Mouse (Mus musculus) 3134 (cell line): Measurements from ENCODE around the gene Atl3.

ENCODE experiments used
- DNase-seq: peaks from one replicate; pipeline ENCODE4 v3.0.0-alpha.2; 2011; ENCODE audit warnings: low spot score; ENCODE audit not compliant: insufficient read length; ENCODE audit errors: extremely low read depth

Gene Atl3

DNA sequence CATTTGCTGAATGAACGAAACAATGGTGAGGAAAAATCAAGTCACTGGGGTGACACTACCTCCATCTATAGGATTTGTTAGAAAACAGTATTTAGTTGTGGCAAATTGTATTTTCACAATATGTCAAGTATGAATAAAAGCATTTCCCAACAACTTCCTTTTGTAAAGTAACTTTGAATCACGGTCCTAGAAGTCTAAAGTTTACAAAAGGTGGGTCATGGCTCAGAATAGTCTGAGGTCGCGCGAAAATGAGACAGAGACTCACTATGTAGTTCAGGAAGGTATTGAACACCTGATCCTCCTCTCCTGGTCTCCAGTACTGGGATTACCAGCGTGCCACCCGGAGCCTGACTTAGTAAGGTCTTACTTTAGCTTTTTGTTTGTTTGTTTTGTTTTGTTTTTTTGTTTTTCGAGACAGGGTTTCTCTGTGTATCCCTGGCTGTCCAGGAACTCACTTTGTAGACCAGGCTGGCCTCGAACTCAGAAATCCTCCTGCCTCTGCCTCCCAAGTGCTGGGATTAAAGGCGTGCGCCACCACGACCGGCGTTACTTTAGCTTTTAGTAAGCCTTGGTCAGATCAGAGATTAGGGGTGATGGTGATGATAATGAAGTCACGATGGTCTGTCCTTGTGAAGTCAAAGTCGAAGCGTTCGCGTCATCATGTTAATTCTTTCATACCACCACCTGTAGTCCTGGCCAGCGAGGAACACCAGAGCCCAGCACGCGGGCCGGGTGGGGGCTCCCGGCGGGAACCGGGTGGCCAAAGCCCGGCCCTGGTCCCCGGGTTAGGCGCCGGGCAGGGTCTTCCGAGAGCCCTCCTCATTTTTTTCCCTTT lies at the start of gene Atl3:
Atl3 (plus strand) TSS at position 689 of the 835 bp plus-strand sequence.
- no peak for DNase-seq

DNA sequence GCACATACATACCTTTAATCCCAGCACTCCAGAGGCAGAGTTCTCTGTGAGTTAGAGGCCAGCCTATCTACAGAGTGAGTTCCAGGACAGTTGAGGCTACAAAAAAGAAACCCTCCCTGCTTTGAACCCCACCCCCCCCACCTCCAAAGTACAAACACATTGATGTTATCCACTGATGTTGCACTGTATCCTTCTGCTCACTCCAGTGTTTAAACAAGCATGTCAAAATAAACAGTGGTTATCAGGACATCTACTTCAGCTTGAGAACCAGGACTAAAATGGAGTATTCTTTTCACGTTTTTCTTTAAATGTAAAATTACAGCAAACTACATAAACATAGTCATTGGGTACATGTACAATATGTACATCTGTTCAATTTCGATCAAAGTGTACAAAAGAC lies 48.7 kb upstream of the Atl3 start:
- DNase-seq, result no peak

DNA sequence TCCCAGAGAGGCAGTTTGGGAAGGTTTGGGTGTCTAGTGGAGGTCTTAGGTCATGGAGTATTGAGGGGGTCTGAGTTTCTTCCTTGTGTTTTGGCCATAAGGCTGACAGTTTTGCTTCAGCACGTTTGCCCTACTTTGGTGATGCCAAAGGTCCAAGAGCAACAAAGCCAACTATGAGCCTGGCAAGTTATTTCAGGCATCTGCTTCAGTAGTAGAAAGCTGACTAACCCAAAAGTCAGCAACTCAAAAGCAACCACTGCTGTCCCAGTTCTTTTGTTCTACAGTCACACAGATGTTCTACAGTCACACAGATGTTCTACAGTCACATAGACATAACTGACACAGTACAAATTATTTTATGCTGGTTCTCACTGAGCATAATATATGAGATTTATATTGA lies 48.2 kb upstream of the Atl3 start:
- no peak for DNase-seq

- DNase-seq, result no peak
Observed at GRCm38 (mm10) chr19:7456803-7457202, 37.0 kb upstream of the Atl3 start.

DNA sequence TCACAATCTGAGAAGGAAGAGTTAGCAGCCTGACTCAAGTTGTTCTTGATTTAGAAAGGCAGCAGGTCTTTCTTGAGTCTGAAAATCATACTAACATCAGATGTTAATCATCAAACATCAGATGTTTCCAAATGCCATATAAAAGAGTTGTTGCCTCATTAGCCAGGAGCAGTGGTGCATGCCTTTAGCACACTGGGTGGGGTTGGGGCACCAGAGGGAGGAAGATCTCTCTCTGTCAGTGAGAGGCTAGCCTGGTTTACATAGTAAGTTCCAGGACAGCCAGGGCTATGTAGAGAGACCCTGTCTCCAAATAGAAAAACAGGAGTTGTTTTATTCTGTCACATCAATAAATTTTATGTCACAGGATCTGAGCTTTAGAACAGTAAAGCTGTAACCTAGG lies 34.9 kb upstream of the Atl3 start:
- DNase-seq, result no peak

DNA sequence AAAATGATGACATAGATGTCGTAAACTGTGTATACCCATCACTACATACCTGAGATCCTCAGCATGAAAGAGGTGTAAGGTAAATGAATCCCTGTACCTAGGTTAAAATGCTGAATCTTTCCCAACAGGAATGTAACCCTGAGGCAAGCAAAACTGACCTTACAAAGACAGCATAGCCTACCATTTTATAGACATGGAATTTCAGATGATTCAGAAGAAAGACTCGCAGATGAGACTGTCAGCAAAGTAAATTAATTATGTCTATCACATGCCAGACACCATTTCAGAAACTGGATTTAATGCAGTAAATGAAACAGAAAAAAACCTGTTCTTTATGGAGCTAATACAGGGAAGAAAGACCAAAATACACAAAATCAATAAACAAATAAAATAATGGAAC lies 34.5 kb upstream of the Atl3 start:
- DNase-seq, result no peak

DNA sequence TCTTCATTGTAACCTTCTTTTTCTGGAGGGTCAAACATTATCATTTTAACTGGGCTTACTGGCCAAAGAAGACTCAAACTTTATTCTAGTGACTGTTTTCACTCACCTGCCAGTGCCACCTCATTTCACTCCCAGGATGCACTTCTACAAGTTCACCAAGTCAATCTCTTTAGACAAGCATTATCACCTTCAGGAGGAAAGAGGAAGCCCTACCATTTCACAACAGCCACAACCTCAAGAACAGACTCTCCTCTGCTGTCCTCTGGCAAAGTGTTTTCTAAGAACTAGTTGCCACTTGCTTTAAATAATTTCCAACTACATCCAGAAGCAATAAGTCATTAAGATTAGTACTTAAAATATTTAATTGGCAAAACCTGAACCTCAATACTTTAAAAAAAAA lies 25.9 kb upstream of the Atl3 start:
- no peak for DNase-seq

DNA sequence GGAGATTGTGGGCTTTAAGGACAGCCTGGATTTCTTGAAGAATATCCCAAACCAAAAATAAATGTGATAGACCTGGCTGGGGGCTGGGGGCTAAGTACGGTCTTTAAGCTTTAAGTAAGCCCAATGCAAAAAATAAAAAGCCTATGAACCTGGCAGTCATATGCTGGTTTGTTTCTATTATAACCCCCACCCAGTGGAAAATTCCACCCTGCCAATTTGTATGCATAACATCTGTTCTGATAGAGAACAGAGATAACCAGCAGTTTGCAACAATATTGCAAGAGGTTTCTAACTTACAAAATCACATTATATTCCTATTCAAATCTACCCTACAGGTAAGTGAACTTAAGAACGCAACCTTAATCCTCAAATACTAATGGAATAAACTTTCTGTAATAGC lies 23.2 kb upstream of the Atl3 start:
- DNase-seq, result no peak

DNA sequence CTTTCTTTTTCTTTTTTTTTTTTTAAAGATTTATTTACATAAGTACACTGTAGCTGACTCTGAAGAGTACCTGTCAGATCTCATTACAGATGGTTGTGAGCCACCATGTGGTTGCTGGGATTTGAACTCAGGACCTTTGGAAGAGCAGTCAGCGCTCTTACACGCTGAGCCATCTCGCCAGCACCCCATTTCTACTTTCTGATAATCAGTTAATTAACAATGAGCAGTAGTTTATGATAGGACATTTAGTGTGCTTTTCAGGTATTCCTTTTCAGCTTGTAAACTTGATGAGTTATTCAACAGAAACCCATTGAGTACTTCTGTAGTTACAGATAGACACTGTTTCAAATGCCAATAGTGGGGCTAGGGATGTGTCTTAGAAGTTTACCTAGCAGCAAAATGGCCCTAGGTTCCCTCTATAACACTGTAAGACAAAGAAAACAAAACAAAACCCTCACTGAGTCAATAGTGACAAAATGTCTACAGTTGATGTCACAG lies 14.0 kb upstream of the Atl3 start:
- no peak for DNase-seq

DNA sequence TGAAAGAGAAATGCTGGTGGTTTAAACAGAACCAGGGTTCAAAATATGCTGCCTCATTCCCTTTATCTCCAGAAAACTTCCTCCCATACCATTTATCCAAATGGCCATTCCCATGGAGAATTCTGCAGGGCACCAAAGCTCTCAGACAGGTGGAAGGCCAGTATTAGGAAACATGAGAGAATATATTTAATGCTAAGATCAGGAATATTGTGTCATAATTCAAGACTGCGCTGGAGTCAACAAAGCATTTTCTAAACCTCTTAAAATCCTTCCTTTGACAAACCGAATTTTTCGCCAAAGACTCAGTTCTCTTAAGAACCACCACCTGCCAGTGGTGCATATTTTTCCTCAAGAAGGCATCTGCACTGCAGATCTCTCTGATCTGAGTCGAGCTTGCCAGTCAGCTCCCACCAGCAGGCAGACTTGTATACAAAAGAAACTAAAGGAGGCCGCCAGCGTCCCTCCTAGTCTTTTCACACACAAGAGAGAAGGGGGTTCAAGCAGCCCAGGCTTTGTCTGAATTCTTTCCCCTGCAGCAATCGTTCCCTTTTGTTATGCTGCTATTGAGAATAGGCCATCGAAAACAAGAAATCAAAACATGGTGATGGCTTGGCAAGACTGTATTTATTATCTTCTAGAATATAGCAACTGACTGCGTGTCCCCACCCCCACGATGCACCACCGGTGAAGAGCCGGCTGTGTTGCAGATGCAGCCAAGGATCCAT lies 12.1 kb upstream of the Atl3 start:
- DNase-seq, result peak; percentile 17

DNA sequence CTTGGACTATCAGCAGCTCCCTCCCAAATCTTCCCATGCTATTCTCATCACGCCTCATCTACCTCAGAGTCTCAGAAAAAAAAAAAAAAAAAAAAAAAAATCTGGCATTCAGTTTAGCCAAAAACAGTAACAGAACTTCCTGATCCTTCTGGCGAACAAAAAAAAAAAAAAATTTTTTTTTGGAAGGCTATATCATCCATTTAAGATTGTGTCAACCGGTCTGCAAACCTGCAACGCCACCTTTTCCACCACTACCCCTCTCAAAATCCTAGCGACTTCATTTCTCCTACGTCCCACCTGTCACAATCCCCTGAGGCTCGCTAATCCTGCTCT lies 11.6 kb upstream of the Atl3 start:
- no peak for DNase-seq

GRCm38 (mm10) chr19:7482599-7483511 lies 11.0 kb upstream of the Atl3 start, which contains the start of gene Rtn3:
Gene Rtn3, minus strand, starts transcription at chr19:7483281.
- DNase-seq, result peak; percentile 99

DNA sequence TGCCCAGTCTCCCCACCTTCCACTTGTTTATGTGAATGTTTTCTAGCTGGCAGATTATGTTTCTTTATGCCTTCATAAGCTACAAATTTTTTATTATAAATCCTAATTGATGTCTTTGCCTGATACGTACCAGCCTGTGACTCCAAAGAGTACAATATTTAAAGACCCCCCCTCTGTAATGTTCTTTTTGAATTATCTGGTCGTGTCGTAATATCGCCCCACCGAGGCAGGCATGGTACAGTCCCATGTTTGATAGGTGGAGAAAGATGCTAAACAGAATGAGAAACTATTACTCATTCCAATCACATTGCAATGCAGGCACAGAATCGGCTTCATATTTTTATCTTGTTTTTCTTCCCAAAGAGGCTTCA lies 10.3 kb upstream of the Atl3 start:
- DNase-seq, result no peak

DNA sequence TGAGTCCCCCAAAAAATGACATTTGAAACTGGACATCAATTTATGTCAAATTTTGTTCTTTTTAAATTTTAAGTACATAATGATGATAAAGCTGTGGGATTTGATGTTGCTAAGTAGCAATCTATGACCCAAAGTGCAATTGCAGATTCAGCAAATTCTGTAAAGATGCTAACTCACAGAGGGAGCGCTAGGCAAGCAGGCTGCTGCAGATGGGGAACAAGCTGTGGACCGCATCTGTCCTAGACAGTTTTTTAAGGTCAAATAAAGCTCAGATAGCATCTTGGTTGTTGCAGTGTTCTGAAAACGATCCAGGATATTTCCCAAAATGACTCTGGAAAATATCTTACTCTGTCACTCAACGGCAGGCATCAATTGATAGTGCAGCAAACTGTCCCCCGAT lies 9.8 kb upstream of the Atl3 start:
- DNase-seq, result peak; percentile 8

DNA sequence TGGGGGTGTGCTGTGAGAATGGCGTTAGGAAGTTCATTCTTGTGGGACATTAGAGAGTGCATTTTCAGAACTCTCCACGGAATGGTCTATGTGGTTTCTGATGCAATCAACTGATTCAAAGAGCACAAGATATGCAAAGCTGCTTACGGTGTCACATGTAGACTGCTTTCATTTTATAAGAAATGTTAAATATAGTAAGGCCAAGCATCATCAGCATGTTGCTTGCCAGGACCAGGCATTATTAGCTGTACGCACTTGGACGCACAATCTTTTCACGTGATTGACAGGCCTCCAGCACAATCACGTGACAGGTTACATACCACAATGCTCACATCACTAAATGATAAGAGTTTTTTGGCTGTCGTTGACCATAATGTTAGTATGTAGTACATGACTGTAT lies 6.2 kb upstream of the Atl3 start:
- no peak for DNase-seq

- DNase-seq, result no peak
Observed at GRCm38 (mm10) chr19:7491960-7492359, 1.9 kb upstream of the Atl3 start.

GRCm38 (mm10) chr19:7492682-7493081 lies 1.2 kb upstream of the Atl3 start:
- no peak for DNase-seq

DNA sequence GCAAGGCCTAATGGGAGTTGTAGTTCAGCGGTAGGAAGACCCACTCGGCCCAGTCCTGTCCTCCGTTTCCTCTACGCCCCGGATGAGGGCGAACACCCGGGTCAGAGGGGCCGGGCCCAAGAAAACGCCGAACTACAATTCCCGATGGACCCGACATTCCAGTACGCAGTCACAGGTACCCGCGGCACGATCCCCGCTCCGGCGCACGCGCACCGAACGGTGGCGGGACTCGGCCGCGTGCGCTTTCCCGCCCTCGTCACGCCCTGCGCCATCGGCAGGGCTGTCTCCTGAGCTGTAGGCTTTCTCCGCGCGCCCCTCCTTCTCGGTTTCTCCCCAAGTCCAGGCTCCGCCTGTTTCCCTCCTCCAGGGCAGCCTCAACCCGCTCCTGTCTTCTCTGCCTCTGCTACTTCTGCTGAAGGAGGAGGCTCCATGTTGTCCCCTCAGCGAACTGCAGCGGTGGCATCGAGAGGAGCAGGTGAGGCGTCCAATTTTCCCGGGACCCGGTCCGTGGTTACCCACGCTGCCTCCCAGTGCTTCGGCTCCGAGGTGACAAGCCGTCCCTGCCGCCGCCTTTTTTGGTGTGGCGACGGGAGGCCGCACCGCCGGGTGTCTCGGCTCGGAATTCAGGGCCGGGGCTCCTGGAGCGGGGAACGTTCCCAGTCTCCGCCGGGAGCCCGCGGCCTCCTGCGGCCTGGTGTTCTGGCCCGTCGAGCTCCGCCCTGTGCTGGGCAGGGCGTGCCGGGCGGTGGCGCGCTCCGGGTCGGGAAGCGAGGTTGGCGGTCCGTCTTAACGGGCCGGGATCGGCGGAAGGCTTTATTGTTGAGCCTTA lies 561 bp downstream of the Atl3 start:
- DNase-seq, result peak; percentile 98

DNA sequence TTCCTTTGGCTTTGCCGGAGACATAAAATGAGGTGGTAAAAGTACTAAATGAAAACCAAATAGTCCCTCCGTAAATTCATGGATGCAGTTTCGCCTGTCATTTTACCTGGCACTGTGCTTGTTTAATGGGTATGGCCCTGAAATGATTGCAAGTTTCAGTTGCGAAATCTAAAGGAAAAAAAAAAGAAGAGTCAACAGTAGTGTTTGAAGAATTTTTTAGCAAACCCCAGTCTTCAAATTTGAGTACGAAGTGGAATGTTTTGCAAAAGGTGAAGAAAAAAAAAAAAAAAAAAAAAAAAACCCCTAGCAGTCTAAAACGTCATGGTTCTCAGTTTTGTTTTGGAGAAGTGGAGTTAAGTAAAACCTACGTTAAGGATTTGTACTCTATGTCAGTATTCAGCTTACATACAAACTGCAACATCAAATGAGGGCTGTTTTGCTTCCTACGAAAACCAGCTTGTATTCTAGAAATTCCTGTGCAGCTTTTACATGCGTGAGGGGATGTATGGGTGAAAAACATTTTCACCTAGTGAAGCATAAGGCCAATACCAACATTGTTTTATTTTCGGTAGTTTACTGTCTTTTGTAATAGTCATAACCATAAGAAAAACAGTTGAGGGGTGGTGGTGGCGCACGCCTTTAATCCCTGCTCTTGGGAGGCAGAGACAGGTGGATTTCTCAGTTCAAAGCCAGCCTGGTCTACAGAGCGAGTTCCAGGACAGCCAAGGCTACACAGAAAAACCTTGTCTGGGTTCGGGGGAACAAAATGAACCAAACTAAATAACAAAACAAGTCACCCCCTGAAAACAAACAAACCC lies 1.6 kb downstream of the Atl3 start:
- DNase-seq, result peak; percentile 29
